ENCODE assay signal across 15 mouse cellular contexts in genomic region chr19:27617522-27617921, GRCm38 (mm10).
"Had no signal": no experiment of that assay in that cellular context is flagged by ENCODE, and none has a peak within 500 bp of the region (broad histone marks: within the 10 kb centered on the region; RNA-seq: fewer than 3 reads in every experiment).

No protein-coding gene starts in this region.

- H3K4me3 ChIP-seq: liver, embryonic 12.5 days; lung, embryonic 15.5 days; megakaryocyte, embryonic 14.5 days; midbrain, embryonic 13.5 days; midbrain, embryonic 15.5 days; neural tube, embryonic 12.5 days; stomach, embryonic 15.5 days had no signal

- H3K4me2 ChIP-seq: liver, embryonic 12.5 days; lung, embryonic 15.5 days; midbrain, embryonic 11.5 days; midbrain, embryonic 13.5 days; midbrain, embryonic 15.5 days; neural tube, embryonic 12.5 days; stomach, embryonic 15.5 days had no signal

- H3K27ac ChIP-seq: liver, embryonic 12.5 days; liver, embryonic 14.5 days; lung, embryonic 15.5 days; macrophage; midbrain, embryonic 13.5 days; midbrain, embryonic 15.5 days; neural tube, embryonic 12.5 days; stomach, embryonic 15.5 days; stomach, postnatal 0 days had no signal

- H3K36me3 ChIP-seq: liver, embryonic 12.5 days; lung, embryonic 15.5 days; midbrain, embryonic 13.5 days; midbrain, embryonic 15.5 days; neural tube, embryonic 12.5 days; stomach, embryonic 15.5 days had no signal

- ATAC-seq: liver, embryonic 12.5 days; midbrain, embryonic 13.5 days; midbrain, embryonic 15.5 days had no signal

- H3K4me1 ChIP-seq: liver, embryonic 12.5 days; lung, embryonic 15.5 days; megakaryocyte, embryonic 14.5 days; midbrain, embryonic 15.5 days; neural tube, embryonic 12.5 days; stomach, embryonic 15.5 days had no signal

- H3K27me3 ChIP-seq: liver, embryonic 12.5 days; lung, embryonic 15.5 days; megakaryocyte, embryonic 14.5 days; midbrain, embryonic 13.5 days; midbrain, embryonic 15.5 days; neural tube, embryonic 12.5 days; stomach, embryonic 15.5 days had no signal

- H3K9me3 ChIP-seq: liver, embryonic 12.5 days; lung, embryonic 15.5 days; megakaryocyte, embryonic 14.5 days; midbrain, embryonic 13.5 days; midbrain, embryonic 15.5 days; neural tube, embryonic 12.5 days; stomach, embryonic 15.5 days had no signal

- H3K9ac ChIP-seq: liver, embryonic 12.5 days; liver, embryonic 14.5 days; lung, embryonic 15.5 days; midbrain, embryonic 13.5 days; midbrain, embryonic 15.5 days; neural tube, embryonic 12.5 days; stomach, embryonic 15.5 days had no signal

- DNase-seq: right cerebral cortex, postnatal 14 days; thymus, adult 2 months; thymus, postnatal 25 days; thymus, postnatal 4 days had no signal
